Mouse (Mus musculus): ENCODE measurements around the gene Fndc10. TPM values are rescaled to one million over a fixed set of nuclear protein-coding genes. Genes with fewer than 3 reads are reported as not detected.
A peak's percentile ranks its signal among the peaks of the same experiment; 100 is the strongest.

Gene Fndc10
- polyA plus RNA-seq, 1 experiment from 2014 or later = 12.2 TPM

GRCm38 (mm10) chr4:155708988-155709387, 14.8 kb downstream of the Fndc10 start:
- H3K4me1 ChIP-seq = peaks cover 16% of the 10 kb centered on the region
- H3K27ac ChIP-seq = no peak overlapping the region
- no peaks in the 10 kb centered on the region for H3K9me3 ChIP-seq
- no peak overlapping the region for H3K4me2 ChIP-seq (replicated peaks)
- no peaks in the 10 kb centered on the region for H3K27me3 ChIP-seq
- ATAC-seq (ENCODE audit: insufficient number of reproducible peaks, insufficient read depth, low FRiP score, low TSS enrichment) = no peak
- H3K36me3 ChIP-seq = no peaks in the 10 kb centered on the region
- H3K9ac ChIP-seq = no peak overlapping the region
- no peak overlapping the region for H3K4me3 ChIP-seq

GRCm38 (mm10) chr4:155710521-155711252, 16.5 kb downstream of the Fndc10 start:
- no peaks in the 10 kb centered on the region for H3K9me3 ChIP-seq
- 58% methylated on average over 6 of the region's 6 CpGs for WGBS
- H3K27ac ChIP-seq = peak overlapping the region; percentile 18; the same call in 1 of the 2 replicates

DNA sequence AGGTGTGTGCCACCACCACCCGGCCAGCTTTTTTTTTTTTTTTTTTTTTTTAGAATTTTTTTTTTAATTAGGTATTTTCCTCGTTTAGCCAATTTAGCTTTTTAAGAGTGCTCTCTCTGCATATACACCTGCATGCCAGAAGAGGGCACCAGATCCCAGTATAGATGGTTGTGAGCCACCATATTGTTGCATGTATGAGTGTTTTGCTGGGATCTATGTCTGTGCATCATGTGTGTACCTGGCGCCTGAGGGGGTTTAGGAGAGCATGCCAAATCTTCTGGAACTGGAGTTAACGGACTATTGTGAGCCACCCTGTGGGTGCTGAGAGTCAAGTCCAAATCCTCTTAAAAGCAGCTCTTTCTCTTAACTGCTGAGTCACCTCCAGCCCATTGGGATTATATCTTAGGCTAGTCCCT, 27.5 kb downstream of the Fndc10 start:
- Histone ChIP-seq H3K4me3 (no peak overlapping the region), H3K36me3 (peaks cover 21% of the 10 kb centered on the region), H3K4me1 (no peaks in the 10 kb centered on the region), H3K27ac (no peak overlapping the region), H3K9ac (no peak overlapping the region), H3K27me3 (no peaks in the 10 kb centered on the region), H3K9me3 (no peaks in the 10 kb centered on the region), H3K4me2 (replicated peaks) (no peak overlapping the region)
- no peak for ATAC-seq (ENCODE audit: insufficient number of reproducible peaks, insufficient read depth, low FRiP score, low TSS enrichment)
- 66% methylated on average over 4 of the region's 4 CpGs for WGBS

More at GRCm38 (mm10) chr4:155710521-155711252, 16.5 kb downstream of the Fndc10 start:
- Histone ChIP-seq H3K4me1 (peaks cover 16% of the 10 kb centered on the region), H3K4me2 (replicated peaks) (no peak overlapping the region), H3K27me3 (no peaks in the 10 kb centered on the region), H3K4me3 (no peak overlapping the region), H3K36me3 (peaks cover 4% of the 10 kb centered on the region; the same call in 1 of the 2 replicates), H3K9ac (no peak overlapping the region)
- no peak for ATAC-seq (ENCODE audit: insufficient number of reproducible peaks, insufficient read depth, low FRiP score, low TSS enrichment)

- Histone ChIP-seq H3K4me2 (replicated peaks) (no peak overlapping the region), H3K4me3 (no peak overlapping the region), H3K9me3 (no peaks in the 10 kb centered on the region), H3K27ac (no peak overlapping the region), H3K4me1 (no peaks in the 10 kb centered on the region), H3K9ac (no peak overlapping the region), H3K36me3 (peaks cover 40% of the 10 kb centered on the region), H3K27me3 (no peaks in the 10 kb centered on the region)
- ATAC-seq (ENCODE audit: insufficient number of reproducible peaks, insufficient read depth, low FRiP score, low TSS enrichment) = no peak
- WGBS = 81% methylated on average over 2 of the region's 2 CpGs
Observed at GRCm38 (mm10) chr4:155727993-155728392, 33.9 kb downstream of the Fndc10 start.

- 89% methylated on average over 10 of the region's 10 CpGs for WGBS
- no peak for ATAC-seq (ENCODE audit: insufficient number of reproducible peaks, insufficient read depth, low FRiP score, low TSS enrichment)
- H3K36me3 ChIP-seq = peaks cover 40% of the 10 kb centered on the region
- H3K27me3 ChIP-seq = no peaks in the 10 kb centered on the region
- H3K4me2 ChIP-seq (replicated peaks) = no peak overlapping the region
- peak overlapping the region; percentile 73; the same call in 1 of the 2 replicates for H3K4me3 ChIP-seq
- H3K9me3 ChIP-seq = no peaks in the 10 kb centered on the region
- peaks cover 25% of the 10 kb centered on the region for H3K4me1 ChIP-seq
- H3K27ac ChIP-seq = no peak overlapping the region
- no peak overlapping the region for H3K9ac ChIP-seq
Observed at GRCm38 (mm10) chr4:155733267-155733666, 39.1 kb downstream of the Fndc10 start.

DNA sequence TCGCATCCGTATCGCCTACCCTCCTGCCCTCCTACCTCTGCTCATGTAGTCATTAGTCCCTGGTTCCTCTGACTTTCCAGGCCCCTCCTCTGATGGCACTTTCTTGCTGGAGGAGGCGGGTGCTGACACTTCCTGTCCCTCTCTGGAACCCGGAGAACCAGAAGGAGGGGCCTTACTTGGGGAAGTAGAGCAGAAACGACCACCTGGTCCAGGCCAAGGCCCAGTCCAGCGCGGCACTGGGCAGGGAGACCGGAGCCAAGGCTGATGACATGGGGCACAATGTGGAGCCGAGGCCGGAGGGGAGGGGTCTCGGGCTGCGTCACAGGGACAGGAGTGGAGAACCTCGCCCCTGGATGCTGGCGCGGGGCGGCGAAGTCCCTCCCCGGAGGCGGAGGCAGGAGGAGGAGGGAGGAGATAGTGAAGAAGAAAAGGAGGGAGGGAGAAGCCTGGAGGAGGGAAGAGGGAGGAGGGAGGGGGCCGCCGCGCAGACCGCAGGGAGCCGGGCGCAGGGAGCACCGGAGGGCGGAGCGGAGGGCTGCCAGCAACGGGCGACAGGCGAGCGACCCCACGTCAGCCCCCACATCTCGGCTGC, 40.3 kb downstream of the Fndc10 start, which contains the start of gene Tmem240:
TSS of gene Tmem240 (plus strand) at position 451 of the 592 bp plus-strand sequence.
- ATAC-seq (ENCODE audit: insufficient number of reproducible peaks, insufficient read depth, low FRiP score, low TSS enrichment) = peak; percentile 91
- no peaks in the 10 kb centered on the region for H3K27me3 ChIP-seq
- H3K36me3 ChIP-seq = peaks cover 42% of the 10 kb centered on the region
- H3K9ac ChIP-seq = peak within 1 kb of the TSS; percentile 90
- peak within 1 kb of the TSS; percentile 73 for H3K4me3 ChIP-seq
- 1% methylated on average over 31 of the region's 35 CpGs for WGBS
- peaks cover 25% of the 10 kb centered on the region for H3K4me1 ChIP-seq
- H3K4me2 ChIP-seq (replicated peaks) = peak within 1 kb of the TSS; percentile 94
- H3K9me3 ChIP-seq = no peaks in the 10 kb centered on the region
- H3K27ac ChIP-seq = peak within 1 kb of the TSS; percentile 89

GRCm38 (mm10) chr4:155734951-155735702, 41.0 kb downstream of the Fndc10 start:
- peak overlapping the region; percentile 94 for H3K4me2 ChIP-seq (replicated peaks)
- H3K27me3 ChIP-seq = no peaks in the 10 kb centered on the region
- peak overlapping the region; percentile 90 for H3K9ac ChIP-seq
- H3K4me3 ChIP-seq = peak overlapping the region; percentile 73
- peak; percentile 9; the same call in 1 of the 2 replicates for ATAC-seq (ENCODE audit: insufficient number of reproducible peaks, insufficient read depth, low FRiP score, low TSS enrichment)
- H3K27ac ChIP-seq = peak overlapping the region; percentile 89
- under 1% methylated on average over 56 of the region's 79 CpGs for WGBS
- H3K4me1 ChIP-seq = peaks cover 25% of the 10 kb centered on the region
- H3K36me3 ChIP-seq = peaks cover 48% of the 10 kb centered on the region
- no peaks in the 10 kb centered on the region for H3K9me3 ChIP-seq

DNA sequence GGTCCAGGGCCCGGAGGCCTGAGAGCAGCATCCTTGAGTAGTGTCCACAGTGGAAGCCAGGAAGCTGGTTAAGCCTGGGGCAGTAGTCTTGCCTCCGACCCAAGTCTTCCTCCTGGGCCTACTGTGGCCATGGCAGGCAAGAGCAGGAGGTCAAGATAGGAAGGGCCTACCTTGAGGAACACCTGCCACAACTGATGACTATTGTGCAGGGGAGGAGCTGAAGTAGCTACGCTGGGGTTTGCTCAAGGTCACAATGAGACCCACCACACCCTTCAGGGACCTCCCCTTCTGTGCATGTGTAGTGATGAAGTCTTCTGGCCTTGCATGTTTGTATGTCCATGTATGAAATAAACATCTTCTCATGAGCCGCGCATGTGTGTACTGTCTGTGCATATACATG, 41.6 kb downstream of the Fndc10 start:
- WGBS = 65% methylated on average over 5 of the region's 5 CpGs
- H3K4me2 ChIP-seq (replicated peaks) = peak overlapping the region; percentile 94
- peak overlapping the region; percentile 73 for H3K4me3 ChIP-seq
- peak overlapping the region; percentile 90 for H3K9ac ChIP-seq
- peaks cover 52% of the 10 kb centered on the region for H3K36me3 ChIP-seq
- no peaks in the 10 kb centered on the region for H3K27me3 ChIP-seq
- H3K27ac ChIP-seq = peak overlapping the region; percentile 89; the same call in 1 of the 2 replicates
- no peaks in the 10 kb centered on the region for H3K9me3 ChIP-seq
- H3K4me1 ChIP-seq = peaks cover 25% of the 10 kb centered on the region
- ATAC-seq (ENCODE audit: insufficient number of reproducible peaks, insufficient read depth, low FRiP score, low TSS enrichment) = no peak

DNA sequence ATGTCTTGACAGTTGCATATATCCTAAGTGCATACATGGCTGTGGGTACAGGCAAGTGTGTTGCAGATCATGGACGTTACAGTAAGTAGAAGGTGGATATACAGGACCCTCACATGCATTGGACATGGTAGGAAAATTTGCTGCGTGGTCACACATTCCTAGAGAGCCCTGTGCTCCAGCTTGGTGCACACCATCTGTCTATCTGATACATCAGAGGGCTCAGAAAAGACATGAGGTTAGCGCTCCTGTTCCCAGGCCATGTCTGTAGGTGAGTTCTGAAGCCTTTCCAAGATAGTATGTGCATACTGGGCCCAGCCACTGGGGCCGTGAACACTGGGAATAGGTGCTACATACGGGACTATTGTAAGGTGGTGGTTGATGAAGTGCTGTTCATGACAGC, 42.3 kb downstream of the Fndc10 start:
- Histone ChIP-seq H3K9me3 (no peaks in the 10 kb centered on the region), H3K36me3 (peaks cover 52% of the 10 kb centered on the region), H3K27me3 (no peaks in the 10 kb centered on the region), H3K27ac (no peak overlapping the region), H3K4me3 (peak overlapping the region; percentile 73; the same call in 1 of the 2 replicates), H3K9ac (no peak overlapping the region), H3K4me2 (replicated peaks) (peak overlapping the region; percentile 94; the same call in 1 of the 2 replicates), H3K4me1 (peaks cover 25% of the 10 kb centered on the region)
- no peak for ATAC-seq (ENCODE audit: insufficient number of reproducible peaks, insufficient read depth, low FRiP score, low TSS enrichment)
- WGBS = 88% methylated on average over 5 of the region's 5 CpGs

GRCm38 (mm10) chr4:155738262-155738661, 44.1 kb downstream of the Fndc10 start:
- Histone ChIP-seq H3K4me2 (replicated peaks) (no peak overlapping the region), H3K9me3 (no peaks in the 10 kb centered on the region), H3K27me3 (no peaks in the 10 kb centered on the region), H3K27ac (no peak overlapping the region), H3K36me3 (peaks cover 52% of the 10 kb centered on the region), H3K9ac (no peak overlapping the region), H3K4me1 (peaks cover 25% of the 10 kb centered on the region), H3K4me3 (no peak overlapping the region)
- WGBS = 58% methylated on average over 8 of the region's 8 CpGs
- ATAC-seq (ENCODE audit: insufficient number of reproducible peaks, insufficient read depth, low FRiP score, low TSS enrichment) = no peak

DNA sequence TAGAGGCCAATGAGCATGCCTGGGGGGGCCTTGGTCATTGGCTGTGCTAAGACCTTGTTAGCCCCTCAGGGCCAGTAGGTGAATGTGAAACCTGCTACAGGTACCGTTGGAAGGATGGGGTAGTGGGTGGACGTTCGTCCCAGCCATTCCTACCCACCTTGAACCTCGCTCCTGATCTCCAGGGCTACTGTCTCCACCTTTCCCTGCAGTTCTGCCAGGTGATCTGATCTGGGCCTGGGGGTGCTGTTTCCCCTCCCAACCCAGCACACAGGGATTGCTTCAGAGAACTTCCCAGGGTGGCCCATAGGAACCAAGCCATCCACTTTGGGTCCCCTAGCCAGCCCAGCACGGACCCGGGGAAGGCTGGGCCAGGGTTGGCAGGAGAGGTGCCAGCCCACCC, 45.0 kb downstream of the Fndc10 start:
- Histone ChIP-seq H3K9ac (no peak overlapping the region), H3K4me3 (no peak overlapping the region)
- 77% methylated on average over 6 of the region's 6 CpGs for WGBS

More for the DNA sequence above, 45.0 kb downstream of the Fndc10 start:
- no peaks in the 10 kb centered on the region for H3K9me3 ChIP-seq
- H3K4me1 ChIP-seq = peaks cover 17% of the 10 kb centered on the region
- no peaks in the 10 kb centered on the region for H3K27me3 ChIP-seq
- H3K36me3 ChIP-seq = peaks cover 58% of the 10 kb centered on the region
- H3K27ac ChIP-seq = no peak overlapping the region
- H3K4me2 ChIP-seq (replicated peaks) = no peak overlapping the region
- no peak for ATAC-seq (ENCODE audit: insufficient number of reproducible peaks, insufficient read depth, low FRiP score, low TSS enrichment)
